Mouse (Mus musculus) lung, embryonic 16.5 days (tissue): ENCODE measurements around the gene Tes3-ps. TPM values are rescaled to one million over a fixed set of nuclear protein-coding genes. Genes with fewer than 3 reads are reported as not detected.

Experiments used
- ATAC-seq: fragments of 200-750 bp; cut with Nextera tagmentation; 2 replicates; pipeline ENCODE4 v1.8.0; 2017; ENCODE audit warnings: low read depth, mild to moderate bottlenecking, moderate library complexity
- H3K27ac ChIP-seq: fragments of 300-500 bp; sonication (generic); 2 replicates; pipeline ENCODE4 v1.5.1; 2014; ENCODE audit warnings: mild to moderate bottlenecking, control low read depth, low read length
- H3K27me3 ChIP-seq: fragments of 300-500 bp; sonication (generic); 2 replicates; pipeline ENCODE4 v1.6.1; 2014; ENCODE audit warnings: low read depth, low read length, mixed read lengths; ENCODE audit not compliant: control insufficient read depth, insufficient read depth
- H3K36me3 ChIP-seq: fragments of 300-500 bp; sonication (generic); 2 replicates; pipeline ENCODE4 v1.6.1; 2014; ENCODE audit warnings: low read length; ENCODE audit not compliant: control insufficient read depth, insufficient read depth
- H3K4me1 ChIP-seq: fragments of 300-500 bp; sonication (generic); replicated peaks from 2 replicates; pipeline ENCODE4 v1.6.1; 2014; ENCODE audit warnings: low read length, mixed read lengths; ENCODE audit not compliant: control insufficient read depth, insufficient read depth
- H3K4me2 ChIP-seq: fragments of 300-500 bp; sonication (generic); 2 replicates; pipeline ENCODE4 v1.6.1; 2014; ENCODE audit warnings: low read depth, low read length, control low read depth
- H3K4me3 ChIP-seq: fragments of 300-500 bp; sonication (generic); 2 replicates; pipeline ENCODE4 v1.5.1; 2014; ENCODE audit warnings: mild to moderate bottlenecking, low read length, control low read depth
- H3K9ac ChIP-seq: fragments of 300-500 bp; sonication (generic); 2 replicates; pipeline ENCODE4 v1.6.1; 2014; ENCODE audit warnings: low read length, control low read depth
- H3K9me3 ChIP-seq: fragments of 300-500 bp; sonication (generic); 2 replicates; pipeline ENCODE4 v1.6.1; 2016; ENCODE audit warnings: low read length; ENCODE audit not compliant: control insufficient read depth
- WGBS: fragments of 180-500 bp; shearing (Covaris S2); extraction: QIAGEN DNeasy Blood & Tissue Kit; methylation state at CpG from one replicate; pipeline ENCODE4 v1.1.7; 2014; 5-methylcytosine and 5-hydroxymethylcytosine counted together
- polyA plus RNA-seq: library from polyadenylated mRNA; unstranded; fragments of >200 nt; fragmentation: Nextera tagmentation; extraction: Ambion mirVana; gene quantifications from 2 replicates; pipeline ENCODE4 v1.2.1, GENCODE M21; 2015

Tes3-ps gene
- polyA plus RNA-seq, 1 experiment from 2014 or later = 1.2 TPM

GRCm38 (mm10) chr13:49466393-49467075, 26.6 kb upstream of the Tes3-ps start:
- peak overlapping the region; percentile 67 for H3K27ac ChIP-seq
- no peaks in the 10 kb centered on the region for H3K9me3 ChIP-seq
- peak; percentile 67; the same call in 1 of the 2 replicates for ATAC-seq
- no peak overlapping the region for H3K9ac ChIP-seq
- H3K27me3 ChIP-seq = no peaks in the 10 kb centered on the region
- no peak overlapping the region for H3K4me2 ChIP-seq
- peaks cover 13% of the 10 kb centered on the region for H3K4me1 ChIP-seq
- H3K36me3 ChIP-seq = peaks cover 6% of the 10 kb centered on the region
- 60% methylated on average over 11 of the region's 11 CpGs for WGBS
- H3K4me3 ChIP-seq = no peak overlapping the region

- no peak overlapping the region for H3K4me3 ChIP-seq
- ATAC-seq = no peak
- H3K27me3 ChIP-seq = no peaks in the 10 kb centered on the region
- H3K27ac ChIP-seq = no peak overlapping the region
- peaks cover 6% of the 10 kb centered on the region; the same call in 1 of the 2 replicates for H3K36me3 ChIP-seq
- 59% methylated on average over 2 of the region's 2 CpGs for WGBS
- peaks cover 17% of the 10 kb centered on the region for H3K4me1 ChIP-seq
- no peak overlapping the region for H3K9ac ChIP-seq
- no peak overlapping the region for H3K4me2 ChIP-seq
- no peaks in the 10 kb centered on the region for H3K9me3 ChIP-seq
These were observed 25.5 kb upstream of the Tes3-ps start for GRCm38 (mm10) chr13:49467585-49467984.

GRCm38 (mm10) chr13:49469002-49469401, 24.1 kb upstream of the Tes3-ps start:
- Histone ChIP-seq H3K4me1 (peaks cover 17% of the 10 kb centered on the region), H3K9ac (no peak overlapping the region), H3K4me2 (no peak overlapping the region), H3K36me3 (peaks cover 1% of the 10 kb centered on the region; the same call in 1 of the 2 replicates), H3K27me3 (no peaks in the 10 kb centered on the region), H3K9me3 (no peaks in the 10 kb centered on the region), H3K27ac (no peak overlapping the region), H3K4me3 (no peak overlapping the region)
- 81% methylated on average over 5 of the region's 5 CpGs for WGBS
- ATAC-seq = no peak

- no peaks in the 10 kb centered on the region for H3K9me3 ChIP-seq
- H3K27ac ChIP-seq = peak overlapping the region; percentile 90
- 76% methylated on average over 4 of the region's 4 CpGs for WGBS
- no peak overlapping the region for H3K9ac ChIP-seq
- no peak overlapping the region for H3K4me3 ChIP-seq
- ATAC-seq = no peak
- H3K4me2 ChIP-seq = no peak overlapping the region
- H3K4me1 ChIP-seq = peaks cover 17% of the 10 kb centered on the region
- H3K36me3 ChIP-seq = no peaks in the 10 kb centered on the region
- H3K27me3 ChIP-seq = no peaks in the 10 kb centered on the region
These were observed 22.8 kb upstream of the Tes3-ps start for GRCm38 (mm10) chr13:49470319-49470718.

GRCm38 (mm10) chr13:49470806-49471205, 22.3 kb upstream of the Tes3-ps start:
- no peaks in the 10 kb centered on the region for H3K36me3 ChIP-seq
- 46% methylated on average over 4 of the region's 4 CpGs for WGBS
- H3K4me3 ChIP-seq = no peak overlapping the region
- H3K9ac ChIP-seq = no peak overlapping the region
- peak overlapping the region; percentile 90 for H3K27ac ChIP-seq
- H3K4me1 ChIP-seq = peaks cover 17% of the 10 kb centered on the region
- no peaks in the 10 kb centered on the region for H3K27me3 ChIP-seq
- ATAC-seq = peak; percentile 6; the same call in 1 of the 2 replicates
- H3K4me2 ChIP-seq = no peak overlapping the region
- no peaks in the 10 kb centered on the region for H3K9me3 ChIP-seq

GRCm38 (mm10) chr13:49471981-49472675, 21.0 kb upstream of the Tes3-ps start:
- no peaks in the 10 kb centered on the region for H3K9me3 ChIP-seq
- 36% methylated on average over 4 of the region's 4 CpGs for WGBS
- H3K9ac ChIP-seq = no peak overlapping the region
- ATAC-seq = peak; percentile 94
- peaks cover 13% of the 10 kb centered on the region for H3K4me1 ChIP-seq
- no peak overlapping the region for H3K4me3 ChIP-seq
- no peaks in the 10 kb centered on the region for H3K27me3 ChIP-seq
- peak overlapping the region; percentile 90 for H3K27ac ChIP-seq
- no peaks in the 10 kb centered on the region for H3K36me3 ChIP-seq
- H3K4me2 ChIP-seq = no peak overlapping the region

GRCm38 (mm10) chr13:49472676-49473005, 20.5 kb upstream of the Tes3-ps start:
- no peaks in the 10 kb centered on the region for H3K36me3 ChIP-seq
- no peak overlapping the region for H3K4me2 ChIP-seq
- H3K27ac ChIP-seq = peak overlapping the region; percentile 90
- H3K27me3 ChIP-seq = no peaks in the 10 kb centered on the region
- H3K9ac ChIP-seq = no peak overlapping the region
- ATAC-seq = no peak
- 66% methylated on average over 6 of the region's 6 CpGs for WGBS
- H3K9me3 ChIP-seq = no peaks in the 10 kb centered on the region
- H3K4me3 ChIP-seq = no peak overlapping the region
- H3K4me1 ChIP-seq = peaks cover 13% of the 10 kb centered on the region

- Histone ChIP-seq H3K9ac (no peak overlapping the region), H3K27ac (peak overlapping the region; percentile 72), H3K4me1 (peaks cover 16% of the 10 kb centered on the region), H3K27me3 (no peaks in the 10 kb centered on the region), H3K4me3 (no peak overlapping the region), H3K36me3 (no peaks in the 10 kb centered on the region), H3K4me2 (no peak overlapping the region), H3K9me3 (no peaks in the 10 kb centered on the region)
- no peak for ATAC-seq
- WGBS = 61% methylated on average over 3 of the region's 3 CpGs
These were observed 15.2 kb upstream of the Tes3-ps start for GRCm38 (mm10) chr13:49477887-49478286.

GRCm38 (mm10) chr13:49478851-49479374, 14.2 kb upstream of the Tes3-ps start:
- Histone ChIP-seq H3K36me3 (no peaks in the 10 kb centered on the region), H3K27me3 (no peaks in the 10 kb centered on the region), H3K4me1 (peaks cover 16% of the 10 kb centered on the region), H3K4me2 (no peak overlapping the region), H3K4me3 (no peak overlapping the region), H3K9ac (no peak overlapping the region), H3K9me3 (no peaks in the 10 kb centered on the region), H3K27ac (peak overlapping the region; percentile 92)
- ATAC-seq = no peak
- 77% methylated on average over 6 of the region's 6 CpGs for WGBS
